Mouse (Mus musculus) heart, embryonic 12.5 days (tissue): ENCODE results near the gene Map4k3. TPM values are rescaled to one million over a fixed set of nuclear protein-coding genes. Genes with fewer than 3 reads are reported as not detected.
"Not testable (repeated sequence)": the region's sequence is repeated elsewhere in the genome, so short reads cannot be mapped to it uniquely, and the experiment has no call there.

Experiments used
- ATAC-seq: fragments of 200-750 bp; cut with Nextera tagmentation; 2 replicates; pipeline ENCODE4 v1.8.0; 2017; ENCODE audit warnings: moderate TSS enrichment, moderate library complexity; ENCODE audit not compliant: insufficient number of reproducible peaks, low FRiP score
- H3K27ac ChIP-seq: fragments of 300-500 bp; sonication (generic); 2 replicates; pipeline ENCODE4 v1.5.1; 2016; ENCODE audit warnings: mild to moderate bottlenecking, moderate library complexity; ENCODE audit not compliant: poor library complexity, severe bottlenecking
- H3K27me3 ChIP-seq: fragments of 300-500 bp; sonication (generic); replicated peaks from 2 replicates; pipeline ENCODE4 v1.6.1; 2016; ENCODE audit warnings: mild to moderate bottlenecking, moderate library complexity
- H3K36me3 ChIP-seq: fragments of 300-500 bp; sonication (generic); 2 replicates; pipeline ENCODE4 v1.6.1; 2016; ENCODE audit warnings: mild to moderate bottlenecking, moderate library complexity
- H3K4me1 ChIP-seq: fragments of 300-500 bp; sonication (generic); replicated peaks from 2 replicates; pipeline ENCODE4 v1.6.1; 2016; ENCODE audit warnings: mild to moderate bottlenecking
- H3K4me2 ChIP-seq: fragments of 300-500 bp; sonication (generic); 2 replicates; pipeline ENCODE4 v1.6.1; 2016; ENCODE audit warnings: mild to moderate bottlenecking, moderate library complexity
- H3K4me3 ChIP-seq: fragments of 300-500 bp; sonication (generic); 2 replicates; pipeline ENCODE4 v1.5.1; 2016; ENCODE audit warnings: mild to moderate bottlenecking
- H3K9ac ChIP-seq: fragments of 300-500 bp; sonication (generic); 2 replicates; pipeline ENCODE4 v1.6.1; 2016; ENCODE audit warnings: mild to moderate bottlenecking, moderate library complexity
- H3K9me3 ChIP-seq: fragments of 300-500 bp; sonication (generic); replicated peaks from 2 replicates; pipeline ENCODE4 v1.6.1; 2016; ENCODE audit warnings: mild to moderate bottlenecking, moderate library complexity
- WGBS: fragments of 180-500 bp; shearing (Covaris S2); methylation state at CpG from one replicate; pipeline ENCODE4 v1.1.7; 2016; 5-methylcytosine and 5-hydroxymethylcytosine counted together
- polyA plus RNA-seq: library from polyadenylated mRNA; unstranded; fragments of >200 nt; fragmentation: Nextera tagmentation; extraction: Ambion mirVana; gene quantifications from 2 replicates; pipeline ENCODE4 v1.2.1, GENCODE M21; 2016

The Map4k3 gene
- polyA plus RNA-seq, 1 experiment from 2014 or later = 25.8 TPM

DNA sequence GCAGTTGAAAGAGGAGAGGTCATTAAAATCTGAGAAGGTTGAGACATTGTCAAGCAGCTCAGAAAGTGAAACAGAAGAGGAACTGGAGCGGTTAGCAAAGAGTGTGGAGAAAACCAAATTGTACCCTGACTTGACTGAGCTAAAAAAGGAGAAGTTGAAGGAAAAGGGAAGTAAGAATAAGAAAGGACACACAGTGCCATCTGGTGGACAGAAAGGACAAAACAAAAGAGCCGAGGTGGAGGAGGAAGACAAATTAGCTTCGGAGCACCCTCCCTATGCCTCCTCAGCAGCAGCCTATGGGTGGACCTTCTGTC lies 163.7 kb downstream of the Map4k3 start:
- no peak for ATAC-seq
- 73% methylated on average over 3 of the region's 3 CpGs for WGBS
- Histone ChIP-seq H3K4me1 (no peaks in the 10 kb centered on the region), H3K27me3 (no peaks in the 10 kb centered on the region), H3K4me3 (no peak overlapping the region), H3K9me3 (peaks cover 13% of the 10 kb centered on the region; the same call in 1 of the 2 replicates), H3K4me2 (no peak overlapping the region), H3K27ac (no peak overlapping the region), H3K36me3 (no peaks in the 10 kb centered on the region), H3K9ac (no peak overlapping the region)

DNA sequence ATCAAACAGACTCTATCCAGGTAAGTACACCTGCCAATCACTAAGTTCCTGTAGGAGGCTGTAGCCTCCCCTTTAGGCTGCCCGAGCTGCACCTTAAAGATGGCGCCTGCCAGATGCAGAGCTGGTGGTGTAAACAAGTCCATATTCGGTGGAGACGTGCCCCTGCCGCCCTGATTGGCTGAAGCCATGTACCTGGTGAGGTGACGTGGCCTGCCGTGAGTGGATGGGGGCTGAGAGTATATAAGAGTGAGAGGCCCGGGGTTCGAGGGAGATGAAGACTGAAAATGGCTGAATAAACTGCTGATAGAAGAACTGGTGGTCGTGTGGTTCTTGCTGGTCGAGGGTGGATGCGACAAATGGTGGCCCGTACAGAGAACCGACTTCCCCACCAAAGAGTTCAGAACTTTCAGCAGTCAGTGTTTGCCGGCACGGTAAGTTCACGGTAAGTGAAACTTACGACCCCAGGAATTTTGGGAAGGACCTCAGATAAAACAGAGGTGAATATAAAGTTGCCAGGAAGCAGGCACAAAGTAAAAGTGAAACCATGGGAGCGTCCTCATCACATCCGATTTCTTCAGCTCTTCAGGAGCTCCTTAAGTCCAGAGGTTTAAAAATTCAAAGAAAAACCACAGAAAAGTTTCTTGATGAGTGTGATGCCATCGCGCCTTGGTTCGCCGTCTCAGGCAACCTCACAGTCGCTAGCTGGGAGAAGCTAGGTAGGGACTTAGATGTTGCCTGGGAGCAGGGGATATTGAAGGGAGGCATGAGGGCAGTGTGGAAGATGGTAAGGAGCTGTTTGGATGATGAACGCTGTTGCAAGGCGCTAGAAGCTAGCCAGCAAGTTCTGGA lies 164.3 kb downstream of the Map4k3 start:
- WGBS = 93% methylated on average over 27 of the region's 27 CpGs
- H3K9me3 ChIP-seq = peaks cover 13% of the 10 kb centered on the region; the same call in 1 of the 2 replicates
- H3K4me3 ChIP-seq, H3K27ac ChIP-seq, H3K27me3 ChIP-seq, H3K4me2 ChIP-seq, H3K9ac ChIP-seq, ATAC-seq, H3K36me3 ChIP-seq, H3K4me1 ChIP-seq: not testable (repeated sequence)

DNA sequence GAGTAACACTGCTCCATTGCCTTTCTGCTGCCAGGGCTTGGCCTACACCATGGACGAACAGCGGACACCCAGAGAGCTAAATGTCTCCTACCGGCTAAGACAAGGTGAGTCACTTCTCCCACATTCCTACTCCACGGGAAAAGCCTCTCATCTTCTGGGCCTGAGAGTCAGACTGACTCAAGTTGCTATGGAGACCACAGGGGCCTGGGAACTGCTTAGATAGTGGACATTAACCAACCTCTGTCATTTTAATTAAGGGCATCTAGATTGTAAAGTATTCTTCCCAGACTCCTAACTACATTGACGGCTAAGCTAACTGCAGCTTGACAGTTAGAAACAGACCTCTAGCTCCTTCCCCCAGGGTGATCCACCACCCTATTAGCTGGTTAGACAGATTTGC lies 165.5 kb downstream of the Map4k3 start:
- Histone ChIP-seq H3K27me3 (no peaks in the 10 kb centered on the region), H3K4me2 (no peak overlapping the region), H3K36me3 (no peaks in the 10 kb centered on the region), H3K27ac (no peak overlapping the region), H3K4me1 (no peaks in the 10 kb centered on the region), H3K4me3 (no peak overlapping the region), H3K9ac (no peak overlapping the region), H3K9me3 (peaks cover 13% of the 10 kb centered on the region; the same call in 1 of the 2 replicates)
- WGBS = 55% methylated on average over 5 of the region's 5 CpGs
- ATAC-seq = no peak

DNA sequence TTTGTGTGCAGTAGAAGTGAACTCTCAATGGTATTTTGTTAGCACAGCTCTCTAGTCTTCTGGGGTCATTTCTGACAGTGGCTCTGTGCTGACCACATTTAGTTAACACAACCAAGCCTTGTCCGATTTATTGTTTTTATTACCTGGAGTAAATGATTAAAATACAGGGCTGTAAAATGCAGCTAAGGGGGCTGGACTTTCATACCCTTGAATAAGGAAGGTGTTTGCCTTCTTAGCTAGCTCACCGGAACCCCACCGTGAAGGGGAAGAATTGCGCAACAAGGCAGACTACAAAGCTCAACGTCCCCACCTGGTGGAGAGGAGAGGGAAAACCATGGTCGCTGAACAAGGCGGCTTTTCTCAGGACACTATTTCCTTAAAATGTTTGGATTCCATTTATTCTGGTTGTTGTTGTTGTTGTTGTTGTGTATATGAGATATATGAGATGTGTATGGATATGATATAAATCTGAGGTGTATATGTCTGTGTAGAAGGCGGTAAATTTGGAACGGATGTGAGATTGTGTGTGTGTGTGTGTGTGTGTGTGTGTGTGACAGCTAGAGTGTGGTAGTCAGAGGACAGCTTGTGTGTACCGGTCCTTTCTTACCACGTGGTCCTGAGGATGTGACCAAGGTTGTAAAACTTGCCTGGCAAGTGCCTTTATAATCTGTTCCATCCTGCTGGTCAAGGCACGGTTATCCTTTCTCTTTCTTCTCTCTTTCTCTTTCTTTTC lies 167.4 kb downstream of the Map4k3 start:
- WGBS = 20% methylated on average over 12 of the region's 12 CpGs
- Histone ChIP-seq H3K9ac (no peak overlapping the region), H3K4me1 (no peaks in the 10 kb centered on the region), H3K27me3 (no peaks in the 10 kb centered on the region), H3K36me3 (no peaks in the 10 kb centered on the region), H3K4me2 (peak overlapping the region; percentile 39), H3K27ac (no peak overlapping the region), H3K4me3 (no peak overlapping the region), H3K9me3 (peaks cover 10% of the 10 kb centered on the region; the same call in 1 of the 2 replicates)
- peak; percentile 29; the same call in 1 of the 2 replicates for ATAC-seq

DNA sequence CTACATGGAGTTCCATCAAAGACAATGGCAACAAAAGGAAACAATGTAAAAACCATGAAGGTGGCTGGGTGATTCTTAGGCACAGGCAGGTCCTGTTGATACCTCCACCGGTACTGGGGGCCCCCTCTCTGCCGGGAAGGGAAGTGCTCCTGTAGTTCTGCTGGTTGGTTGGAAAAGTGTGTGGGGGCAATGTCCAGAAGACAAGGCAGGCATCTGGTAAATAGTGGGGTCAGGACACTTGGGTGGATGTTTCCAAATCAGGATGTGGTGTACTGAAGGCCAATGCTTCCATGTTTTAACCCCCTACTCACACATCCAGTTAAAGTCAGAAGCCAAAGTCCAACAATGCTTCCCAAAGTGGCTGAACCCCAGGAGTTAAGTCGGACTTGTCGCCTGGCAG lies 168.5 kb downstream of the Map4k3 start:
- Histone ChIP-seq H3K27me3 (no peaks in the 10 kb centered on the region), H3K4me1 (no peaks in the 10 kb centered on the region), H3K9ac (no peak overlapping the region), H3K4me2 (no peak overlapping the region), H3K27ac (no peak overlapping the region), H3K9me3 (0 out of 2 replicates have a peak, but pooled peaks cover 2% of the 10 kb centered on the region), H3K4me3 (no peak overlapping the region), H3K36me3 (no peaks in the 10 kb centered on the region)
- 76% methylated on average over 4 of the region's 4 CpGs for WGBS
- no peak for ATAC-seq

DNA sequence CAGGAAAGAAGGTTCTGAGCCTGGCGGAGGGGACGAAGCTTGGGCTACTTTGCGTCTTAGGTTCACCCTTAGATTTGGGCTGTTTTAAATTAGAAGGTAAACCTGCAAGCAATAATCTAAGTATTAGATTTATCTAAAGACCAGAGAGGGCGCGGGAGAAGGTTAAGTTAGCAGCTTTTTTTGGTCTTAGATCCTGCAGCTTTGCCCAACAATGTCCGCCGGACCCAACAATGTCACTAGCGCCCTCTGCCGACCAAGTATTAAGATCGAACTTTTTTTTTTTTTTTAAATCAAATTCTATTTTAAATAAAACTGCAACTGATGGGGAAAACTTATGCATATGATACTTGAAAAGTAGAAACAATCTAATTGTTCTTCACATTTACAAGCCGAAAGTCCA lies 169.2 kb downstream of the Map4k3 start:
- Histone ChIP-seq H3K4me1 (peaks cover under 1% of the 10 kb centered on the region; the same call in 1 of the 2 replicates), H3K4me2 (peak overlapping the region; percentile 29; the same call in 1 of the 2 replicates), H3K9ac (no peak overlapping the region), H3K4me3 (no peak overlapping the region), H3K27me3 (no peaks in the 10 kb centered on the region), H3K9me3 (0 out of 2 replicates have a peak, but pooled peaks cover 2% of the 10 kb centered on the region), H3K36me3 (no peaks in the 10 kb centered on the region), H3K27ac (no peak overlapping the region)
- 33% methylated on average over 11 of the region's 11 CpGs for WGBS
- ATAC-seq = no peak

DNA sequence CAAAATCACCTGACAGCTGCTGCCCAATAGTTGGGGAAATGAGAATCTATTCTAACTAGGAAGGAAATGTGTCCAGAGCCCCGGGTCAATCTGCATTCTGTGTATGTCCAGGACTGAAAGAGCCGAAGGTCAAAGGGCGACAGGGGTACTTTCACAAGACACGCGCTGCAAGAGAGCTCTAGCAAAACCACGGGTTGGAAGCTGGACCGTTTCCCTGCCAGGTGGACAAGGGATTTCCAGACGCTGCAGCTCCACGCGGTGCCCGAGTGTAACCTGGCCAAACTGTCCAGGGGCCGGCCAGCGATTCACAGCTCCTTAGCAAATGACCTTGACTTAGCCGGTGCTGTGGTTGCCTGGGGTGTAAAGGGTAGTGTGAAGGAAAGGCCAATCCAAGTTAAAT lies 169.7 kb downstream of the Map4k3 start:
- Histone ChIP-seq H3K9me3 (0 out of 2 replicates have a peak, but pooled peaks cover 2% of the 10 kb centered on the region), H3K4me2 (peak overlapping the region; percentile 29; the same call in 1 of the 2 replicates), H3K27me3 (no peaks in the 10 kb centered on the region), H3K9ac (no peak overlapping the region), H3K36me3 (no peaks in the 10 kb centered on the region), H3K4me3 (no peak overlapping the region), H3K4me1 (peaks cover 2% of the 10 kb centered on the region; the same call in 1 of the 2 replicates), H3K27ac (no peak overlapping the region)
- no peak for ATAC-seq
- 76% methylated on average over 14 of the region's 14 CpGs for WGBS

DNA sequence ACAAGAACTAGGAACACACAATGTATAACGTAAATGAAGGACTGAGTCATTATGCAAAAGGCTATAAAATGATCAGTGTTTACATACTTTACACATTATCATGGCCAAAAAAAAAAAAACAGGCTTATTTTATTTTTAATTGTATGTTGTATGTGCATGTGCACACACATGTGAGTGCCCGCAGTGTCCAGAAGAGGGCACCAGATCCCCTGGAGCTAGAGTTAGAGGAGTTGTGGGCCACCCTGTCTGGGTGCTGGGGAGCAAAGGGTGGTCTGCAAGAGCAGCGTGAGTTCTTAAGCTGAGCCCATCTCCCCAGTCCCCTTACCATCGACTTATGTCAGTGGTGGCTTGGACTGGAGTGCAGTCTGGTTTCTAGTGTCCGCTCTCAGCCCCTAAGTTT lies 170.8 kb downstream of the Map4k3 start:
- Histone ChIP-seq H3K27ac (no peak overlapping the region), H3K4me1 (peaks cover 5% of the 10 kb centered on the region; the same call in 1 of the 2 replicates), H3K36me3 (no peaks in the 10 kb centered on the region), H3K4me3 (no peak overlapping the region), H3K9ac (no peak overlapping the region), H3K4me2 (no peak overlapping the region), H3K27me3 (no peaks in the 10 kb centered on the region), H3K9me3 (0 out of 2 replicates have a peak, but pooled peaks cover 2% of the 10 kb centered on the region)
- no peak for ATAC-seq
- 86% methylated on average over 5 of the region's 5 CpGs for WGBS

DNA sequence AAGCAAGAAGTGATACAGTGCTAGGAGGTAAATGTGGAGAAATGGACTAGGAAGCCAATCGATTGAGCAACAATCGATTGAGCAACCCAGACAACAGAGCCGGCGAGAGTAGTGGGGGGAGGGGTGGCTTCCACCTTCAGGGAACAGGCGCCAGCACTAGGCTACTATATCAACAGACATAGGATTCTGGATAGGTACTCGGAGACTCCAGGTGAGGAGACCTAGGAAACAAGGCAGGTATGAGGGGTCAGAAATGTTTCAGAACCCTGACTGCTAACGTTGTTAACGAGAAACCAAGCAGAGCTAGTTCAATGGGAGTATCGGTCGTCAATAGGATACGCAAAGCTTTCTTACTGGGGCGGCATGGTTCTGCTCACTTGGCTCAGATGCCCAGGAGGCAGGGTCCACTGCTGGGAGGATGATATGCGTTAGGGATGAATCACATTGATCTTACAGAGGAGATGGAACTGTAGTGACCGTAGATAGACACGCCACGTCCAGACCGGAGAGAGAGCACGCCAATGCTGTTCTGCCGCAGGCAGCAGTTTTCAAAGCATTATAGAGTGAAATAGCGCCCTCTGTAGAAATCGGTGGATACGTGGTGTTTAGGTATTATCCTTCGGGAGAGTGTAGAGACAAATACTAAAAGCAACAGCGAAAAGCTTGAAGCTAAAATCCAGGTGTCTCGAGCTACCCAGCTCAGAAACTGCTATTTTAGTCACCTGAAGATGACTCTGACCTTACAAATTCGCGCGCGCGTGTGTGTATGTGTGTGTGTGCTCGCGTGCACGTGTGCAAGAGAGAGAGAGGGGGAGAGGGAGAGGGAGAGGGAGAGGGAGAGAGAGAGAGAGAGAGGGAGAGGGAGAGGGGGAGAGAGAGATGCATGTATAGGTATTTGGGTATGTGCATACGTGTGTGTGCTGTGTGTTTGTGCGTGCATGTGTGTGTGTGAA lies 174.7 kb downstream of the Map4k3 start:
- Histone ChIP-seq H3K4me1 (peaks cover 5% of the 10 kb centered on the region; the same call in 1 of the 2 replicates), H3K36me3 (no peaks in the 10 kb centered on the region), H3K27ac (no peak overlapping the region), H3K9me3 (0 out of 2 replicates have a peak, but pooled peaks cover 2% of the 10 kb centered on the region), H3K4me2 (peak overlapping the region; percentile 74), H3K9ac (peak overlapping the region; percentile 74), H3K27me3 (no peaks in the 10 kb centered on the region), H3K4me3 (peak overlapping the region; percentile 62)
- ATAC-seq = peak; percentile 85
- WGBS = 4% methylated on average over 35 of the region's 35 CpGs

DNA sequence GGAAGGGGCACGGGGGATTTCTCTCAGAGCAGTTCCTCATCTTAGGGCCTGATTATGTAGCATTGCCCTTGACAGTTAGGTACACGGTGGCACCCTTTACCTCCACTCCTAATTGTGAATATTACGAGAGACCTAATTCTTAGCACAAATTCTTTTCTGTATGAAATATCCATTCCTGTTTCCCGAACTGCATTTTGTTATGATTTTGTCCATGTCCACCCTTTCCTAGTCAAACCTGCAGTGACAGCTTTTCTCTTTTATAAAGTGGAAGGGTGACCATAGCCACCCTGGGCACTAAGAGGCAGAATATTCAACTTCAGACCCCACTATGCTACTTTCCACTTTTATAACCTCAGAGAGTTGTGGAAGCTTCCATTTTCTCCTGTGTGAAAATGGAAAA lies 175.6 kb downstream of the Map4k3 start:
- Histone ChIP-seq H3K4me1 (peaks cover 5% of the 10 kb centered on the region; the same call in 1 of the 2 replicates), H3K9me3 (0 out of 2 replicates have a peak, but pooled peaks cover 2% of the 10 kb centered on the region), H3K27me3 (no peaks in the 10 kb centered on the region), H3K4me3 (no peak overlapping the region; the same call in 1 of the 2 replicates), H3K4me2 (peak overlapping the region; percentile 74; the same call in 1 of the 2 replicates), H3K27ac (no peak overlapping the region), H3K36me3 (no peaks in the 10 kb centered on the region), H3K9ac (no peak overlapping the region)
- ATAC-seq = no peak
- 74% methylated on average over 4 of the region's 4 CpGs for WGBS
